Mouse (Mus musculus): ENCODE measurements around the gene 2310061I04Rik. TPM values are rescaled to one million over a fixed set of nuclear protein-coding genes. Genes with fewer than 3 reads are reported as not detected.

Gene 2310061I04Rik
- total RNA-seq, 1 experiment from 2014 or later: 41.3 TPM

- peak; percentile 98 for DNase-seq
Measured at GRCm38 (mm10) chr17:35916297-35917142, 19.3 kb upstream of the 2310061I04Rik start, which contains the start of the genes Mrps18b and Ppp1r10. Mrps18b (minus strand) TSS chr17:35916389. Ppp1r10 (plus strand) TSS chr17:35916434.

GRCm38 (mm10) chr17:35915538-35916296 is 18.5 kb upstream of the 2310061I04Rik start:
- no peak for DNase-seq

GRCm38 (mm10) chr17:35914975-35915374 is 17.7 kb upstream of the 2310061I04Rik start:
- DNase-seq: no peak

GRCm38 (mm10) chr17:35909919-35910369 is 12.7 kb upstream of the 2310061I04Rik start, which contains the start of gene Atat1:
Atat1 (minus strand) TSS chr17:35910075.
- DNase-seq: peak; percentile 96

- DNase-seq: no peak
Measured at GRCm38 (mm10) chr17:35909186-35909918, 12.1 kb upstream of the 2310061I04Rik start.

- DNase-seq: no peak
Measured at GRCm38 (mm10) chr17:35907609-35908008, 10.4 kb upstream of the 2310061I04Rik start.

- DNase-seq: no peak
Measured at GRCm38 (mm10) chr17:35905587-35905986, 8.4 kb upstream of the 2310061I04Rik start.

- DNase-seq: no peak
Measured at GRCm38 (mm10) chr17:35903992-35904355, 6.7 kb upstream of the 2310061I04Rik start.

- DNase-seq: no peak
Measured at GRCm38 (mm10) chr17:35903343-35903991, 6.2 kb upstream of the 2310061I04Rik start.

- DNase-seq: no peak
Measured at GRCm38 (mm10) chr17:35900636-35901035, 3.4 kb upstream of the 2310061I04Rik start.

GRCm38 (mm10) chr17:35897644-35898573 is 678 bp upstream of the 2310061I04Rik start:
- DNase-seq: no peak

- no peak for DNase-seq
Measured at GRCm38 (mm10) chr17:35887725-35888124, 9.5 kb downstream of the 2310061I04Rik start.

- no peak for DNase-seq
Measured at GRCm38 (mm10) chr17:35883777-35884176, 13.5 kb downstream of the 2310061I04Rik start.

GRCm38 (mm10) chr17:35882924-35883323 is 14.3 kb downstream of the 2310061I04Rik start:
- DNase-seq: no peak

- peak; percentile 95 for DNase-seq
Measured at GRCm38 (mm10) chr17:35879245-35880057, 17.8 kb downstream of the 2310061I04Rik start, which contains the start of gene Dhx16. Dhx16 (plus strand) TSS chr17:35879819.

GRCm38 (mm10) chr17:35874721-35875120 is 22.5 kb downstream of the 2310061I04Rik start:
- no peak for DNase-seq

- peak; percentile 94 for DNase-seq
Measured at GRCm38 (mm10) chr17:35873774-35874519, 23.3 kb downstream of the 2310061I04Rik start.

- DNase-seq: no peak
Measured at GRCm38 (mm10) chr17:35870884-35871696, 26.1 kb downstream of the 2310061I04Rik start.

All from adrenal gland, postnatal 25 days (tissue).